Mouse (Mus musculus): ENCODE results near the gene Wasf2. TPM values are rescaled to one million over a fixed set of nuclear protein-coding genes. Genes with fewer than 3 reads are reported as not detected.
A peak's percentile ranks its signal among the peaks of the same experiment; 100 is the strongest.
"Not testable (repeated sequence)": the region's sequence is repeated elsewhere in the genome, so short reads cannot be mapped to it uniquely, and the experiment has no call there.

Gene Wasf2
- polyA plus RNA-seq, 1 experiment from 2014 or later, result 42.1 TPM

- H3K27me3 ChIP-seq (ENCODE audit: insufficient read depth, poor library complexity, severe bottlenecking), result peaks cover 63% of the 10 kb centered on the region
- H3K4me3 ChIP-seq, result peak overlapping the region; percentile 7; the same call in 1 of the 2 replicates
- H3K4me1 ChIP-seq (replicated peaks), result peaks cover 81% of the 10 kb centered on the region
- no peak for DNase-seq (ENCODE audit: low spot score)
- H3K27ac ChIP-seq, result peak overlapping the region; percentile 73
- no peaks in the 10 kb centered on the region for H3K9me3 ChIP-seq
- no peaks in the 10 kb centered on the region for H3K36me3 ChIP-seq
- 45% methylated on average over 18 of the region's 18 CpGs for WGBS
Measured at GRCm38 (mm10) chr4:133090720-133091458, 39.4 kb upstream of the Wasf2 start.

- Histone ChIP-seq H3K36me3 (no peaks in the 10 kb centered on the region), H3K4me3 (no peak overlapping the region), H3K27me3 (ENCODE audit: insufficient read depth, poor library complexity, severe bottlenecking) (peaks cover 58% of the 10 kb centered on the region), H3K9me3 (no peaks in the 10 kb centered on the region), H3K27ac (peak overlapping the region; percentile 73), H3K4me1 (replicated peaks) (peaks cover 76% of the 10 kb centered on the region)
- no peak for DNase-seq (ENCODE audit: low spot score)
- 88% methylated on average over 4 of the region's 4 CpGs for WGBS
Measured at GRCm38 (mm10) chr4:133091459-133091785, 38.9 kb upstream of the Wasf2 start.

DNA sequence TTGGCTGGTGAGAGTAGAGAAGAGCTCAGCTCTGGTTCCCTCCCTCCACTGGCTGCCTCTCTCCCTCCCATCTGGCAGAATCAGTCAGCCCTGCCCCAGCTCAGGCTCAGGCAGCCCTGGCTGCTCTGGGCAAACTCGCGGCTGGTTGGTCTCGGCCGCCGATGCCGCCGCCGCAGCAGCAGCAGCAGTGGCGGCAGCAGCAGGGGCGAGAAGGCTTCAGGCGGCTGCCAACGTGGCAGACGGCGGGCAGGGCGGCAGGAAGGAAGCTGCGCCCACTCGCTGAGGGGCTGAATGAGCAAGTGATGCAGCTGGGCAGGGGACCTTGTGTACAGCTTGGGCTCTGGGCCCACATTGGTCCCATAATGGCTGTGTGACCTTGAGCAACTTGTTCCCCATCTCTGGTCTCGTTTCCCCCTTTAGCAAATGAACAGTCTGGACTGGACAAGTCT is 37.8 kb upstream of the Wasf2 start:
- Histone ChIP-seq H3K9me3 (no peaks in the 10 kb centered on the region), H3K4me1 (replicated peaks) (peaks cover 67% of the 10 kb centered on the region), H3K36me3 (no peaks in the 10 kb centered on the region), H3K27me3 (ENCODE audit: insufficient read depth, poor library complexity, severe bottlenecking) (peaks cover 48% of the 10 kb centered on the region), H3K27ac (peak overlapping the region; percentile 89), H3K4me3 (peak overlapping the region; percentile 36)
- DNase-seq (ENCODE audit: low spot score), result peak; percentile 52
- 6% methylated on average over 18 of the region's 18 CpGs for WGBS

GRCm38 (mm10) chr4:133093056-133093455 is 37.2 kb upstream of the Wasf2 start:
- H3K4me1 ChIP-seq (replicated peaks), result peaks cover 61% of the 10 kb centered on the region
- peaks cover 48% of the 10 kb centered on the region for H3K27me3 ChIP-seq (ENCODE audit: insufficient read depth, poor library complexity, severe bottlenecking)
- DNase-seq (ENCODE audit: low spot score), result no peak
- no peaks in the 10 kb centered on the region for H3K36me3 ChIP-seq
- H3K27ac ChIP-seq, result peak overlapping the region; percentile 89
- peak overlapping the region; percentile 16; the same call in 1 of the 2 replicates for H3K4me3 ChIP-seq
- no peaks in the 10 kb centered on the region for H3K9me3 ChIP-seq
- 52% methylated on average over 6 of the region's 6 CpGs for WGBS

GRCm38 (mm10) chr4:133093481-133094033 is 36.7 kb upstream of the Wasf2 start:
- DNase-seq (ENCODE audit: low spot score), result no peak
- 20% methylated on average over 6 of the region's 6 CpGs for WGBS
- Histone ChIP-seq H3K9me3 (no peaks in the 10 kb centered on the region), H3K4me3 (peak overlapping the region; percentile 16; the same call in 1 of the 2 replicates), H3K27me3 (ENCODE audit: insufficient read depth, poor library complexity, severe bottlenecking) (peaks cover 48% of the 10 kb centered on the region), H3K36me3 (no peaks in the 10 kb centered on the region), H3K27ac (peak overlapping the region; percentile 89), H3K4me1 (replicated peaks) (peaks cover 59% of the 10 kb centered on the region)

GRCm38 (mm10) chr4:133094255-133094654 is 36.0 kb upstream of the Wasf2 start:
- Histone ChIP-seq H3K4me1 (replicated peaks) (peaks cover 59% of the 10 kb centered on the region), H3K4me3 (no peak overlapping the region), H3K27me3 (ENCODE audit: insufficient read depth, poor library complexity, severe bottlenecking) (peaks cover 48% of the 10 kb centered on the region), H3K36me3 (no peaks in the 10 kb centered on the region), H3K27ac (peak overlapping the region; percentile 89), H3K9me3 (no peaks in the 10 kb centered on the region)
- DNase-seq (ENCODE audit: low spot score), result no peak
- 35% methylated on average over 1 of the region's 1 CpGs for WGBS

DNA sequence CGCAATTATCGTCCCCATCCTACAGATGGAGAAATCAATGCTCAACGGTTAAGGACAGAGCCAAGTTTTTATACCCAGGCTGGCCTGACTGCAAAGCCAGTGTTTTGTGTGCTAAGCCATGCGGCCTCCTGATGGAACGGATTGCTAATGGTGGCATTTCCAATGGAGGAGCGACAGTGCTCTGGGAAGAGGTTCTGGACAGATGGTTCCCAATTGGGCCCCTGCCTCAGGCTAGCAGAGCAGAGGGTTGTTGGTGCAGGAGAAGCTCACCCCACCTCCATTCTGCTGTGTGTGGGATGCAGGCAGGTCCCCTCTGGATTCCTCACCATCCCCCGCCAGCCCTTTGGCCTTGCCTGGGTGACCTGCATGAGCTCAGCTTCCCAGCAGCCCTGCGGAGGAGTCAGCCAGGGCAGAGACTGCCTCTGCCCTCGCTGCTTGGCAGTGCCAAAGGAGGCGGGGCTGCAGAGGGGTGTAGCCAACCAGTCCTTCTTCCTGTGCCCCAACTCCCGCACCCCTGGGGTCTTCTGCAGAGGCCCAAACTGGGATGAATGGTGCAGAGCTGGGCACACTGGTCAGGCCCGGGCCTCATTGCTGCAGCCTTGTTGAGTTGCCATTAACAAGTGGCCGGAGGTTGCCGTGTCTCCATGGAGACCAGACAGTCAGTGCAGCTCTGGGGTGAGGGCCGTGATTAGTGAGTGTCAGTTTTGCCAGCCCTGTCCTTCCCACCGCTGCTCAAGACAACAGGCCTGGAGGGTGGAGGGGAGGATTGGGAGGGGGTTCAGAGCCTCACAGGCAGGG is 35.2 kb upstream of the Wasf2 start:
- 24% methylated on average over 16 of the region's 16 CpGs for WGBS
- H3K27me3 ChIP-seq (ENCODE audit: insufficient read depth, poor library complexity, severe bottlenecking), result peaks cover 48% of the 10 kb centered on the region
- H3K4me1 ChIP-seq (replicated peaks), result peaks cover 53% of the 10 kb centered on the region
- H3K4me3 ChIP-seq, result peak overlapping the region; percentile 39
- no peaks in the 10 kb centered on the region for H3K9me3 ChIP-seq
- H3K36me3 ChIP-seq, result no peaks in the 10 kb centered on the region
- H3K27ac ChIP-seq, result peak overlapping the region; percentile 89
- DNase-seq (ENCODE audit: low spot score), result peak; percentile 83

GRCm38 (mm10) chr4:133095734-133096065 is 34.6 kb upstream of the Wasf2 start:
- Histone ChIP-seq H3K27ac (peak overlapping the region; percentile 89), H3K4me1 (replicated peaks) (peaks cover 47% of the 10 kb centered on the region), H3K4me3 (peak overlapping the region; percentile 39), H3K27me3 (ENCODE audit: insufficient read depth, poor library complexity, severe bottlenecking) (peaks cover 47% of the 10 kb centered on the region)
- H3K9me3 ChIP-seq; H3K36me3 ChIP-seq; DNase-seq (ENCODE audit: low spot score): not testable (repeated sequence)
- 16% methylated on average over 3 of the region's 3 CpGs for WGBS

DNA sequence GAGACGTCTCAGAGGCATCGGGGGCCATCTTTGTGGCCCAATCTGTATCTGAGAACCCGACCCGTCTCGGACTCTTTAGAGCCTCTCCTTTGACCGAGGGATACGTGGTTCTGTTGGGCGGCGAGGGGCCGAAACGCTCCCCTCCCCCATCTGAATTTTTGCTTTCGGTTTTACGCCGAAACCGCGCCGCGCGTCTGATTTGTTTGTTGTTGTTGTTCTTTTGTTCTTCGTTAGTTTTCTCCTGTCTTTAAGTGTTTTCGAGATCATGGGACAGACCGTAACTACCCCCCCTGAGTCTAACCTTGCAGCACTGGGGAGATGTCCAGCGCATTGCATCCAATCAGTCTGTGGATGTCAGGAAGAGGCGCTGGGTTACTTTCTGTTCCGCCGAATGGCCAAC is 33.6 kb upstream of the Wasf2 start:
- DNase-seq (ENCODE audit: low spot score); H3K27ac ChIP-seq; H3K36me3 ChIP-seq; H3K9me3 ChIP-seq: not testable (repeated sequence)
- Histone ChIP-seq H3K4me3 (peak overlapping the region; percentile 42), H3K27me3 (ENCODE audit: insufficient read depth, poor library complexity, severe bottlenecking) (peaks cover 38% of the 10 kb centered on the region), H3K4me1 (replicated peaks) (peaks cover 39% of the 10 kb centered on the region)
- 0% methylated on average over 17 of the region's 26 CpGs for WGBS

GRCm38 (mm10) chr4:133101751-133102150 is 28.6 kb upstream of the Wasf2 start:
- Histone ChIP-seq H3K4me3 (no peak overlapping the region), H3K27ac (no peak overlapping the region), H3K27me3 (ENCODE audit: insufficient read depth, poor library complexity, severe bottlenecking) (peaks cover 3% of the 10 kb centered on the region; the same call in 1 of the 2 replicates), H3K36me3 (no peaks in the 10 kb centered on the region), H3K4me1 (replicated peaks) (peaks cover 14% of the 10 kb centered on the region), H3K9me3 (no peaks in the 10 kb centered on the region)
- no peak for DNase-seq (ENCODE audit: low spot score)
- 83% methylated on average over 9 of the region's 9 CpGs for WGBS

DNA sequence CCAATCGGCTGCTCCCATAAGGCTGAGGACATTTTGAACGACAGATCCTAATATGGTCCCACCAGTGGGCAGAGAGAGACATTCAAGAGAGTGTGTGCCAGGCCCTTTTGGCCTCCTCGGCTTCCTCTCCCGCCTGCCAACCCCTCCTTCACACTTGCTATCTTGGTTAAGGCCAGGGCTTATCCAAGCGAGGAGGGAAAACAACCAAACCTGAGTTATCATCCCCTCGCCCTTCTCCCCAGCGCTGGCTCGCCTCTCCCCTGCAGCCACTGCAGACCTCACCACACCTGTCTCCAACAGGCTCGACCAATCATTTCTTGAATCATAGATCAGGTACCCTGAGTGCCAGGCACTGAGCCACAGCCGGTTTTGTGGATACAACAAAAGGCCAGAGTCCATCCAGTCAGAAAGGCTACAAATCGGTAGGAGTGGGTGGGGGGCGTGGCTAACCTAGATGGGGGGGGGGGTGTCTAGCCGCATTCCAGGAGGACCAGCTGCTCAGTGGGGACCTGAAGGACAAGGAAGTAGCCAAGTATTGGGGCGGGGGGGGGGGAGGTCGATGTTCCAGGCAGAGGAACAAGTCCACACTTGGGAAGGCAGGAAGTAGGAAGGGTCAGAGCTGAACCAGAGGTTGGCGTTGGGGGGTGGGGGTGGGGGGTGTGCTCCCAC is 26.6 kb upstream of the Wasf2 start:
- Histone ChIP-seq H3K9me3 (no peaks in the 10 kb centered on the region), H3K36me3 (no peaks in the 10 kb centered on the region), H3K4me1 (replicated peaks) (peaks cover 26% of the 10 kb centered on the region), H3K4me3 (peak overlapping the region; percentile 6; the same call in 1 of the 2 replicates), H3K27me3 (ENCODE audit: insufficient read depth, poor library complexity, severe bottlenecking) (peaks cover 3% of the 10 kb centered on the region; the same call in 1 of the 2 replicates), H3K27ac (peak overlapping the region; percentile 72)
- WGBS, result 28% methylated on average over 16 of the region's 16 CpGs
- no peak for DNase-seq (ENCODE audit: low spot score)

- H3K36me3 ChIP-seq, result no peaks in the 10 kb centered on the region
- 0 out of 2 replicates have a peak overlapping the region, but pooled peaks have one; percentile 6 for H3K4me3 ChIP-seq
- H3K9me3 ChIP-seq, result no peaks in the 10 kb centered on the region
- peaks cover 31% of the 10 kb centered on the region for H3K4me1 ChIP-seq (replicated peaks)
- peaks cover 3% of the 10 kb centered on the region; the same call in 1 of the 2 replicates for H3K27me3 ChIP-seq (ENCODE audit: insufficient read depth, poor library complexity, severe bottlenecking)
- no peak for DNase-seq (ENCODE audit: low spot score)
- H3K27ac ChIP-seq, result peak overlapping the region; percentile 72
- 30% methylated on average over 10 of the region's 10 CpGs for WGBS
Measured at GRCm38 (mm10) chr4:133104194-133104569, 26.1 kb upstream of the Wasf2 start.

Measured in hindbrain, embryonic 10.5 days (tissue).